Mouse (Mus musculus) testis, adult 2 months (tissue): ENCODE results near the gene Camta1.

Experiments used
- CTCF ChIP-seq: fragments of 200-500 bp; IDR thresholded peaks from 2 replicates; pipeline ENCODE4 v1.5.1; 2012; ENCODE audit warnings: low read depth, mild to moderate bottlenecking, inconsistent platforms, low read length, moderate library complexity; ENCODE audit not compliant: control insufficient read depth, insufficient read depth, insufficient replicate concordance
- POLR2A ChIP-seq: fragments of 200-500 bp; IDR thresholded peaks from 2 replicates; pipeline ENCODE4 v1.6.1; 2012; ENCODE audit warnings: low read depth, mild to moderate bottlenecking, inconsistent platforms, low read length, moderate library complexity; ENCODE audit not compliant: control insufficient read depth

- TF ChIP-seq POLR2A: no peak
- TF ChIP-seq CTCF: no peak
Measured at GRCm38 (mm10) chr4:150962231-150962630, 899.4 kb downstream of the Camta1 start.
